Mouse (Mus musculus) liver, embryonic 14 days (tissue): ENCODE data around the gene Fam114a2. TPM values are rescaled to one million over a fixed set of nuclear protein-coding genes. Genes with fewer than 3 reads are reported as not detected.

Source experiments
- polyA plus RNA-seq: library from polyadenylated mRNA; depleted of rRNA; stranded (reverse); fragments of >200 nt; gene quantifications from 2 replicates; pipeline ENCODE4 v1.2.3, GENCODE M21; 2012; rRNA removed

The Fam114a2 gene
- polyA plus RNA-seq: 15.0 and 17.3 TPM in 2 replicates

DNA sequence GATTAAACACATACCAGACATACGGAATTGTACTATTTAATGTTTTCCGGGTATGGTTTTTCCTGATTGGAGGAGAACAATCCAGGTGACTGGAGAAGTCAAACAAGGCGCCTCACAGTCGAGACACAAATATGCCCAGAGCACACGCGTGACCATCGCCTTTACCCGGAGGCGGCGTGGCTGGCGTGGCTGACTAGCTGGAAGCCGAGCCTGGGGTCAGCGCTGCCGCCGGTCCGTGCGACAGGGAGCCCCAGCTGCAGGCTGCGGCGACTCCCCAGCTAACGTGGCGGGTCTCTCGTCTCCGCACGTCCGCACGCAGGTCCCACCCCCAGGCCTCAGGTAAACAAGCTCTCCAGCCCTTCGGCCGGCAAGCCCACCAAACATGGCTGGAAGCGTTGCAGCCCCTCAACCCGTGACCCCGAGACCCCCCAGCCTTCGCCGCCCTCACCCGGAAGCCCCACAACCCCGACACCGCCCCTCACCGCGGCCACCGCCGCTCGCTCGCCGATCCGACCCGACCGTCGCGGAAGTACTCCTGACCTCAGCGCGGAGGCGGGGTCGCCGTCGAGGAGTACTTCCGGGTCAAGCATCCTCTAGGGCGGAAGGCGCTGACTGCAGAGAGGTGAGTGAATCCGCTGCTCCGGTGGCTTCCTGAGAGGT is at the start of gene Fam114a2, which contains the start of gene Mfap3:
Fam114a2 (minus strand) TSS at position 527 of the 660 bp plus-strand sequence.
Mfap3 (plus strand) TSS at position 574 of the 660 bp plus-strand sequence.

Other genes starting within 250 kb of the Fam114a2 start
- 5.2 and 6.3 TPM in 2 replicates for gene Mfap3, start within 50 bp of the Fam114a2 start, polyA plus RNA-seq
- 11.7 and 14.0 TPM in 2 replicates for gene Galnt10, start 126.8 kb upstream of the Fam114a2 start, polyA plus RNA-seq